Mouse (Mus musculus) frontal cortex, postnatal 36 days (tissue): ENCODE measurements around the gene Sod1.
"Not testable (repeated sequence)": the region's sequence is repeated elsewhere in the genome, so short reads cannot be mapped to it uniquely, and the experiment has no call there.

Source experiments
- DNase-seq, 2 experiments: peaks; one replicate each; pipeline ENCODE4 v3.0.0; 2022; ENCODE audit warnings: low spot score in 2 of 2

The Sod1 gene

GRCm38 (mm10) chr16:90211767-90212166 lies 8.8 kb upstream of the Sod1 start:
- DNase-seq, result no peak

GRCm38 (mm10) chr16:90213477-90214339 lies 6.8 kb upstream of the Sod1 start:
- no peak for DNase-seq

- DNase-seq, result no peak
Observed at GRCm38 (mm10) chr16:90214731-90215565, 5.6 kb upstream of the Sod1 start.

GRCm38 (mm10) chr16:90215879-90216278 lies 4.7 kb upstream of the Sod1 start:
- not testable (repeated sequence) for DNase-seq

GRCm38 (mm10) chr16:90216414-90216813 lies 4.1 kb upstream of the Sod1 start:
- DNase-seq, result no peak

- no peak for DNase-seq
Observed at GRCm38 (mm10) chr16:90217356-90217755, 3.2 kb upstream of the Sod1 start.

GRCm38 (mm10) chr16:90217926-90218325 lies 2.6 kb upstream of the Sod1 start:
- DNase-seq, result no peak

GRCm38 (mm10) chr16:90219445-90219844 lies 1.1 kb upstream of the Sod1 start:
- DNase-seq, result not testable (repeated sequence)

GRCm38 (mm10) chr16:90220892-90221431 lies 408 bp downstream of the Sod1 start:
- peak; percentile 40 to 42 for DNase-seq

- no peak for DNase-seq
Observed at GRCm38 (mm10) chr16:90221441-90222070, 1.0 kb downstream of the Sod1 start.

GRCm38 (mm10) chr16:90229897-90230296 lies 9.3 kb downstream of the Sod1 start:
- no peak for DNase-seq

- DNase-seq, result no peak
Observed at GRCm38 (mm10) chr16:90231302-90231701, 10.7 kb downstream of the Sod1 start.

- no peak for DNase-seq
Observed at GRCm38 (mm10) chr16:90233702-90234101, 13.1 kb downstream of the Sod1 start.

- DNase-seq, result no peak
Observed at GRCm38 (mm10) chr16:90234617-90235016, 14.1 kb downstream of the Sod1 start.

GRCm38 (mm10) chr16:90235188-90235587 lies 14.6 kb downstream of the Sod1 start:
- DNase-seq, result no peak

- no peak for DNase-seq
Observed at GRCm38 (mm10) chr16:90239128-90239746, 18.7 kb downstream of the Sod1 start.

GRCm38 (mm10) chr16:90241875-90242274 lies 21.3 kb downstream of the Sod1 start:
- no peak for DNase-seq

- DNase-seq, result no peak
Observed at GRCm38 (mm10) chr16:90242426-90243304, 22.1 kb downstream of the Sod1 start.

- no peak for DNase-seq
Observed at GRCm38 (mm10) chr16:90250099-90250498, 29.5 kb downstream of the Sod1 start.

- not testable (repeated sequence) for DNase-seq
Observed at GRCm38 (mm10) chr16:90251256-90251655, 30.7 kb downstream of the Sod1 start.
